Mouse (Mus musculus): ENCODE measurements around the gene I0C0044D17Rik. TPM values are rescaled to one million over a fixed set of nuclear protein-coding genes. Genes with fewer than 3 reads are reported as not detected.

The I0C0044D17Rik gene
- total and polyA plus RNA-seq, 3 experiments = not detected

DNA sequence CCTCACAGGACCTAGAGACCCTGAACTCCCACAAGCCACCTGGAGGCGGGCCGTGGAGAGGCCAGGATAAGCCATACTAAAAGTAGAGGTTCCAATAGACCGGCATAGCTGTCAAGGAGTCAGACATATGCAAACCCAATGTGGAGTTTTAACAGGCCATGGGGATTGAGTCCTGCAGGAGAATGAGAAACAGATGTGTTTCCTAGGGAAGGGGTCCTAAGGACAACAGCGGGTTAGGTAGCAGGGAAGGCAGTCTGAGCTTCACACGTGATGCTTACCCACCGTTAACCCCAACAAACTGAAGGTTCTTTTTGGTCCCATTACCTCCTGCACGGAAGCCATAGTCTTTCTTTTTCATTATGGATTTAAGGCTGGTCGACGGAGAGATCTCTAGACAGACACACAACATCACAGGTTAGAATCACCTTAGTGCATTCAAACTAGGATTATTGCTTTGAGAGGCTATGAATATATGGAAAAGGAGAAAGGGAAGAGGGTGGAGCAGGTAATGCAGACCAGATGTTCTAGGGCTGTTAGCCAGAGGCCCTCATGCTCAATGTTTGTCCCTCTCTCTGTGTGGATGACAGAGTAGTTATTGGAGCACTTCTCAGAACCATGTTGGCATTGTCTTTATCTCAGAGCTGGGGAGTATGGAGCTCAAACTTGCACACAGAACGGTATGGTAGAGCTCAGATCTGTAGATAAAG is 46.8 kb downstream of the I0C0044D17Rik start:
- peaks cover 85% of the 10 kb centered on the region for H3K9me3 ChIP-seq (replicated peaks)
- TF ChIP-seq GATA2 (IDR thresholded peaks at IDR 0.05; ENCODE audit: borderline replicate concordance, low read depth, low read length) (no peak), POLR2AphosphoS5 (IDR thresholded peaks at IDR 0.05; ENCODE audit: insufficient replicate concordance, low read depth, low read length) (no peak), CTCF (IDR thresholded peaks at IDR 0.05; ENCODE audit: low read depth, low read length) (no peak), GATA1 (IDR thresholded peaks at IDR 0.05; ENCODE audit: borderline replicate concordance, low read length) (no peak)
- ATAC-seq (ENCODE audit: extremely low read depth, insufficient number of reproducible peaks, low FRiP score, poor library complexity, severe bottlenecking) = no peak
- no peaks in the 10 kb centered on the region for H3K36me3 ChIP-seq (replicated peaks)
- no peak overlapping the region for H3K4me3 ChIP-seq (ENCODE audit: low read depth, low read length)
- DNase-seq (ENCODE audit: low spot score) = no peak
- H3K27me3 ChIP-seq (ENCODE audit: insufficient read depth, low read length) = no peaks in the 10 kb centered on the region
- no peaks in the 10 kb centered on the region for H3K4me1 ChIP-seq (ENCODE audit: insufficient read depth, low read depth, low read length)

- no peak for ATAC-seq (ENCODE audit: extremely low read depth, insufficient number of reproducible peaks, low FRiP score, poor library complexity, severe bottlenecking)
These were observed 49.9 kb downstream of the I0C0044D17Rik start for GRCm38 (mm10) chr4:98773785-98774184.

More at GRCm38 (mm10) chr4:98773785-98774184, 49.9 kb downstream of the I0C0044D17Rik start:
- Histone ChIP-seq H3K9me3 (replicated peaks) (peaks cover 75% of the 10 kb centered on the region), H3K27me3 (ENCODE audit: insufficient read depth, low read length) (no peaks in the 10 kb centered on the region), H3K36me3 (replicated peaks) (no peaks in the 10 kb centered on the region), H3K4me1 (ENCODE audit: insufficient read depth, low read depth, low read length) (no peaks in the 10 kb centered on the region), H3K4me3 (ENCODE audit: low read depth, low read length) (no peak overlapping the region)
- no peak for TF ChIP-seq POLR2AphosphoS5 (IDR thresholded peaks at IDR 0.05; ENCODE audit: insufficient replicate concordance, low read depth, low read length)
- no peak for TF ChIP-seq CTCF (IDR thresholded peaks at IDR 0.05; ENCODE audit: low read depth, low read length)
- TF ChIP-seq TAL1 (conservative IDR thresholded peaks at IDR 0.05; ENCODE audit: low read depth, low read length) = no peak
- no peak for TF ChIP-seq GATA2 (IDR thresholded peaks at IDR 0.05; ENCODE audit: borderline replicate concordance, low read depth, low read length)
- TF ChIP-seq GATA1 (IDR thresholded peaks at IDR 0.05; ENCODE audit: borderline replicate concordance, low read length) = no peak
- DNase-seq (ENCODE audit: low spot score) = no peak

Other genes starting within 250 kb of the I0C0044D17Rik start
- not detected in 2 replicates for gene L1td1, start 97.1 kb downstream of the I0C0044D17Rik start, total RNA-seq (2014; fragmentation: Nextera tagmentation)
- 0.22 TPM in 1 of 2 replicates, not detected in the other for gene L1td1, start 97.1 kb downstream of the I0C0044D17Rik start, total RNA-seq (2017)
- gene L1td1, start 97.1 kb downstream of the I0C0044D17Rik start, polyA plus RNA-seq (2012) = not detected in 2 replicates
- not detected in 2 replicates for gene Kank4, start 6.3 kb downstream of the I0C0044D17Rik start, total RNA-seq (2014; fragmentation: Nextera tagmentation)
- 0.06 and 0.33 TPM in 2 replicates for gene Kank4, start 6.3 kb downstream of the I0C0044D17Rik start, total RNA-seq (2017)
- gene Kank4, start 6.3 kb downstream of the I0C0044D17Rik start, polyA plus RNA-seq (2012) = not detected in 2 replicates
- 185 and 231 TPM in 2 replicates for gene Usp1, start 100.0 kb upstream of the I0C0044D17Rik start, total RNA-seq (2014; fragmentation: Nextera tagmentation)
- 137 and 138 TPM in 2 replicates for gene Usp1, start 100.0 kb upstream of the I0C0044D17Rik start, total RNA-seq (2017)
- 562 and 786 TPM in 2 replicates for gene Usp1, start 100.0 kb upstream of the I0C0044D17Rik start, polyA plus RNA-seq (2012)
- not detected in 2 replicates for gene Angptl3, start 207.1 kb upstream of the I0C0044D17Rik start, total RNA-seq (2014; fragmentation: Nextera tagmentation)
- gene Angptl3, start 207.1 kb upstream of the I0C0044D17Rik start, total RNA-seq (2017) = 0.05 and 0.29 TPM in 2 replicates
- not detected in 2 replicates for gene Angptl3, start 207.1 kb upstream of the I0C0044D17Rik start, polyA plus RNA-seq (2012)